Mouse (Mus musculus): ENCODE data around the gene Spns1. TPM values are rescaled to one million over a fixed set of nuclear protein-coding genes. Genes with fewer than 3 reads are reported as not detected.
A peak's percentile ranks its signal among the peaks of the same experiment; 100 is the strongest.
"Not testable (repeated sequence)": the region's sequence is repeated elsewhere in the genome, so short reads cannot be mapped to it uniquely, and the experiment has no call there.

Spns1 gene
- 10 to 100 TPM; 22.9 to 23.3 TPM for total RNA-seq (2021)
- long read RNA-seq, experiment 1, transcript Spns1-201 (12 exons, 2,219 nt), result major isoform, 21 of 44 reads
- long read RNA-seq, experiment 1, partial matches to known transcripts, result 9 of 44 reads
- long read RNA-seq, experiment 1, other reads (novel, unspliced or antisense), result 14 of 44 reads
- long read RNA-seq, experiment 2, transcript Spns1-201 (12 exons, 2,219 nt), result major isoform, 44 of 73 reads
- long read RNA-seq, experiment 2, partial matches to known transcripts, result 6 of 73 reads
- long read RNA-seq, experiment 2, other reads (novel, unspliced or antisense), result 23 of 73 reads

DNA sequence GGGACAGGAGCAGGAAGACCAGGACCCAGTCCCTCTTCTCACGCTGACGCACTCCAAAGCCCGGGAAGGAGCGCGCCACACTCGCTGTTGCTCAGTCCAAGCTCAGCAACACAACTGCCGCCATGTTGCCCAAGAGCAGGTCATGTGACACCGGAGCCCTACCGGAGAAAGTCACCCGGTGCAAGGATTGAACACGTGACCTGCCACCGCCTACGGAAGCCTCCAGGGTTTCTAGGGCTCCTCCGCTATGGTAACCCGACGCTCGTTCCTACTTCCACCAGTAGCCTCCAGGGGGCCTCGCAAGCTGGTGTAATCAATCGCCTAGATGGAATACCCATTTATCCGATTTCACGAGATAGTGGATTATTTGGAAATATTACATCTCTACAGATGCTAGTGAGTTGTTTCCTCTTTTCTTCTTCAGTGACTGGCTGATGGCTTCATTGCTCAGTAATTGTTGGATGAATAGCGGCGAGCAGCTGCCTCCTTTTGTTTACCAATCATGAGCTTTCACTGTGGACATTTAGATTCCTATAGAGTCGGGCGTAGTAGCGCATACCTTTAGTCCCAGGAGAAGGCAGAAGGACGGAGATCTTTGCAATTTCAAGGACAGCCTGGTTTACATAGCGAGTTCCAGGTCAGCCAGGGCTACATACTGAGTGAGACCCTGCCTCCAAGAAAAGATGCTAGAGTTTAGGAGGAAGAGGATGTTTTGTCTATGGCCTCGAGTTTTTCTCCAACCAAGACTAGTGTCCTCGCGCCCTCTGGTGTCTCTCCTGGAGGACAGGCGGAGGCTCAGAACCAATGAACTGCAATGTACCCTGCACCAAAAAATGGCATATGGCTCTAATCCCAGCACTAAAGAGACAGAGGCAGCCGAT is at the start of gene Spns1:
TSS of gene Spns1 (minus strand) at position 173 of the 881 bp plus-strand sequence.
- DNase-seq, result peak; percentile 92

DNA sequence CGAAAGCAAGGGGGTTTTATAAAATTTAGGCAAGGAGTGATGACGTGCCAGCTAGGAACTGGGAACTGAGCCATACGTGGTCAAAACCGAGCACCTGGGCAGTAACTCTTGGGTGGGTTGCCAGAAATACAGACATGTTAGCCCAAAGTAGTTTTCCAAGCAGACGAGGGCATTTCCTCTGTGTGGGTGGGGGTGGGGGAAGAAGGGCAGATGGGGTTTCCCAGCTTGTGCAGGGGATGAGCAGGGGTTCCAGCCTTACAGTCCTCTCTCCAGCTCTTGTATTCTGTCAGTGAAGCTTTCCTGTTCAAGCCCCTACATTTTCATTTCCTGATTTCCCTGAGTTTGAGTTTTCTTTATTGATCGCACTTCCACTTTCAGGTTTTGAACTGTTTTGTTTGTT is 46.9 kb upstream of the Spns1 start:
- no peak for DNase-seq

DNA sequence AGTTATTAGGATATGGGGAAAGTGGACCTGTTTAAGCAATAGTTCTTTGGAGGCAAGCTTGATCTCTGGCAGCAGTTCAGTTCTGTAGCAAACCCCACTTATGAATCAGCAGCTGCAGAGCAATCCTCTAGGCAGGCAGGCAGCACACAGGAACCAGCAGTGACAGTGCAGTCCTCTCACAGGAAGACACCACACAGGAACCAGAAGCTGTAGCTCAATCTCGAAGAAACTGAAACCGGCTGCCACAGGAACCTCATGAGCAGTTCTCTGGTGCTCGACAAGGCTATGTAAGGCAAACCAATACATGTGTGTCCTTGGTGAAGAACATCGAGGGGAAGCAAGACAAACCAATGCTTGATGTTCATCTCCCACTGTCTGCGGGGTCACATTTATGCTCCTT is 44.5 kb upstream of the Spns1 start:
- no peak for DNase-seq

DNA sequence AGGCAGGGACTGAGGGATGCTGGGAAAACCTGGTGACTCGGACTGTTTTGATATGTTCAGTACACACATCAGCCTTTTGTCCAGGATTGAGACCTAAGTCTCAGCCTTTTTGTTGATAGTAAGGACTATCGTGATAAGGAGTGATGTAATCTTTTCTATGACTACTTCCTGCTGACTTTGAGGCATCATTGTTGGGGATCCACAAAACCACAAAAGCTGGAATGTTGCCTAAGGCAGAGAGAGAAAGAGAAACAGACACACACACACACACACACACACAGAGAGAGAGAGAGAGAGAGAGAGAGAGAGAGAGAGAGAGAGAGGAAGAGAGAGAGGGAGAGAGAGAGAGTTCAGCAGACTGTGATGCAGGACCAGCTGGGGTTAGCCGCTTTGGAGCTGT is 41.2 kb upstream of the Spns1 start:
- DNase-seq, result no peak

DNA sequence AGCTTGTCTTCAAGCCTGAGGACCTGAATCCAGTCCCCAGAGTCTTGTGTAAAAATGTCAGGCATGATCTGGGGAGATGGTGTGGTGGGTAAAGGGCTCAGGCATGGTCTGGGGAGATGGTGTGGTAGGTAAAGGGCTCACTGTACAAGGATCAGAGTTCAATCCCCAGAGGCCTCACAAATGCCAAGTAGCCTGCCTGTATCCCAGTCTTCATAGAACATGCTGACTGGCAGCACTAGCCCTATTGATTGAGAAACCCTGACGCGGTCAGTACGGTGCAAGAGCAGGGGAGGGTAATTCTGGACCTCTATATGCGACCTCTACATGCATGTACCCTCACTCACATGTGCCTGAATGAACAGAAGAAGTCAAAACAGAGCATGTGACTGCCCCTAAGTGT is 40.4 kb upstream of the Spns1 start:
- DNase-seq, result no peak

DNA sequence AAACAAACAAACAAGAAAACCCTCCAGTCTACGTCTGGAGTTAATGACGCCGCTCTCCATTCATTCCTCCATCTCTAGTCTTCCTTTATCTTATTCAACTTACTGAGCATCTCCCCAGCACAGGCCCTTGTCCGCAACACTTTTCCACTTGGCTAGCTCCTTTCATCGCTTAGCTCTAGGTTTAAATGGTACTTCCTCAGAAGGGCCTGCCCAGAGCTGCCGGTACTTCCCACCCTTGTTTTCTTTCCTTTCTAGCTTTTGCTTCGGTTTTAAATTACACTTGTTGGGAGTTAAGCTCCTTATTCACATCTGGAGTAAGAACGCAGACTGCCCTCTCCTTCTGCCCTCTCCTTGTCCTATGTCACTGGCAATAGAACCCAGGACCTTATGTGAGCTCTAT is 39.8 kb upstream of the Spns1 start:
- no peak for DNase-seq

DNA sequence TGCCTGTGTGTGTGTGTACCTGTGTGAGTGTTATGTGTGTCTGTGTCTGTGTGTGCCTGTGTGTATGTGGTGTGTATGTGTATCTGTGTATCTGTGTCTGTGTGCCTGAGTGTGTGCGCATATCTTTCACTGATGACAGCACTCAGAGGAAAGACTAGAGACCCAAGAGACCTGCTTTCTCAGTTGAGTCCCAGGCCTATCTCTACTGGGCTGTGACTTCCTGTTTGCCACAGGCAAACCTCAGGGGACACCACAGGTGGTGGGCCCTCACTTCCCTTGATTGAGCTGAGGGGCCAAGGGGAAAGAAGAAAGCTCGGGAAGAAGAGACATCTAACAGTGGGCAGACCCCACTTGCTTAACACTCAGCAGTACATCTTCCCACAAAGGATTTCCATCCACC is 39.4 kb upstream of the Spns1 start:
- DNase-seq, result no peak

DNA sequence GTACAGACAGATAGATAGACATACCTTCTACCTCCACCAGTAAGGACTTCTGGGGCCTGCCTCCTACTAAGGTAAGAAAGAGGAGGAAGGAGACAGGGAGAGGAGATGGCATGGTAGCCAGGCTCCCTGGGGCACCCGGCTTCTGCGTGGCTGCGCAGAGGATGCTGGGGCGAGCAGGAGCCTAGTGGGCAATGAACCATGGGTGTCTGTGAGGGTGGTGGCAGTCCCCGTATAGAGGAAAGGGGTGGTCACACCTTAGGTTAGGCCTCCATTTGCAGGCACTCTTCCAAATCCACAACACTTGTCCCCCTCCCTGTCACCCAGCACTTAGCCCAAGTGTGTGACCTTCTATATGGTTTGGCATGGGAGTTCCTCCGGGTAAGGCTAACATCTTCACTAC is 37.5 kb upstream of the Spns1 start, which contains the start of gene Cd19:
TSS of gene Cd19 (minus strand) at position 165 of the 400 bp plus-strand sequence.
- no peak for DNase-seq

DNA sequence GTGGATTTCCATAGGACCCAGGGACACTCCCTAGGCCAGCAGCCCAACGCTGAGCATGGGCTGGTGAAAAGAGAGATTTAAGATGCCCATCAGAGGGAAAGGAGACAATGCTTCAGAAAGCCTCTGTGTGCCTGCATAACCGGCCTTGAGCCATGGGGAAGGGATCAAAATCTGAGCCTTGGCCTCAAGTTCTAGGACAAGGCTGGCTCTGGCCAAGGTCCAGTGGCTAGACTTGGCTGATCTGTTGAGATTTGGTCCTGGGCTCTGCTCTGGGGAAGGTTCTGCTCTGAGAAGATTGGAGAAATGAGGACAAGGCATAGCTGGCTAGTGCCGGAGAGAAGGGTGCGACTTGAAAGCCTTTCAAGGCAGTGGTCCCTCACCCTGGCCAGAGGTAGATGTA is 33.8 kb upstream of the Spns1 start:
- DNase-seq, result no peak

DNA sequence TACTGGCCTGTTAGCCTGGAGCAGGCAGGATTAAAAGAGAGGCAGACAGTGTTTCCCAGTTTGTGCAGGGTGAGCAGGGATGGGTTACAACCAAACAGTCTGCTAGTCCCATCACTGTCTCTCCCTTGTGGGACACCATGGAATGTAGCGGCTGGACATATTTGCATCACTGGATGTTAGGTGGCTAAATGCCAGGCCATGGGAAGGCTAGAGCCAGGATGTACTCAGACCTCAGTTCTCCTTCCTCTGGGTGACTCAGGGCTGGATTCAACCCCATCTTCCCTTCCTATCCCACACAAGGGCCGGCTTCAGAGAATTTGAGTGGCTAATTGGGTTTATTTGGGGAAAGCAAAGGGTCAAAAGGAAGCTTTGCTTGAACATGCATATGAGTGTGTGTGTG is 31.4 kb upstream of the Spns1 start:
- DNase-seq, result no peak

DNA sequence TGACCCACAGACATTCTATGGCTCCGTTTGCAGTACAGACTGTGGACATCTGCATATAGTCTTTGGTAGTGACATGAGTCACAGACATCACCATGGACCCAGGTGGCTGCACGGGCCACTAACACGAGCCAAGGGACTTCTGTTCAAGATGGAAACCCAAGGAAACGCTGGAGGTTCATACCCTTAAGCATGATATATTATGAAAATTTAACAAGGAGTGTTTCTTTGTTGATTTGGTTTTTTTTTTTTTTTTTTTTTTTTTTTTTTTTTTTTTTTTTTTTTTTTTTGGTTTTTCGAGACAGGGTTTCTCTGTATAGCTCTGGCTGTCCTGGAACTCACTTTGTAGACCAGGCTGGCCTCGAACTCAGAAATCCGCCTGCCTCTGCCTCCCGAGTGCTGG is 25.3 kb upstream of the Spns1 start:
- DNase-seq, result not testable (repeated sequence)

DNA sequence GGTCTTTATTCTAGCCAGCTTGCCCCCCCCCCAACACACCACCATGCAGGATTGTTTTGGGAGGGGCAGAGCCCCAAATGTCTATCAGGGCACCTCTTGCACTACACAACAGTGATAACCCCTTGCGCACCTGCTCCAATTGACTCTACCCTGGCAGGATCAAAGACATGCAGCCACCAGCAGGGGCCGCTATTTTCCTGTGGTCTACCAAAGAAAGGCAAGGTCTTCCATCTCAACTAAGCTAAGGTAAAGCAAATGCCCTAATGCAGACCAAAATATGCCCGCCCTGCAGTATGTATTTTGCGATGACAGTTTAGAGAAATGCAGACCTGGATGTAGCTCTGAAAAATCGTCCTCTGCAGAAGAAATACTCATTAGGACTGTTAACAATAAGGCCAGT is 22.3 kb upstream of the Spns1 start:
- peak; percentile 59 for DNase-seq

DNA sequence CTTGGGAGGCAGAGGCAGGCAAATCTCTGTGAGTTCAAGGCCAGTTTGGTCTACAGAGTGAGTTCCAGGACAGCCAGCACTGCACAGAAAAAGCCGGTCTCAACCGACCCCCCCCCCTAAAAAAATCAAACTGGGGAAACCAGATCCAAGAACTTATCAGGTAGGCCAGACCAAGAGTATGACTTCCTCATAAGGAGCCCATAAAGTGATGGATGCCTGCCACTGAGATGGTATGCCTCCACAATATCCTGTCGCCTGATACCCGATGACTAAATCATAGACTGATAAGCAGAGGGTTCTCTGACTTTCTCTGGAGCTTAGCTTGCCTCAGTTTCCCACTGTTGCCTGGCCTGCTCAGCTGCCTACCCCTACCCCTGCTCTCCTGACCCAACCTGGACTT is 20.6 kb upstream of the Spns1 start:
- no peak for DNase-seq

DNA sequence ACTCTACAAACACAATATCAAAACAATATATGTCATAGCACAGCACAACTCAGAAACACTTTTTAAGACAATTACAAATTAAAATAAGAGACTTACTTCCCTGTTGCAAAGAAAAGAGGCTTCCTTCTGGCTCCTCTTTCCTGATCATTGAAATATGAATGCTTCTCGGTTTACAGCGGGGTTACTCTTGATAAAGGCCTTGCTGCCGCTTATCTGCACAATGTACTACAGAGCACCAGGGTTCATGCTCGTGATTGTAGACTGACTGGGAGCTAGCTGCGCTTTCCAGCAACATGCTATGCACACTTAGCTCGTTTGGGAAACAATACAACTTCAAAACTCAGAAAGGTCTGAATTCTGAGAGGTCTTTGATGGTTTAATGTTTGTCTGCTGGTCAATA is 20.0 kb upstream of the Spns1 start:
- no peak for DNase-seq

DNA sequence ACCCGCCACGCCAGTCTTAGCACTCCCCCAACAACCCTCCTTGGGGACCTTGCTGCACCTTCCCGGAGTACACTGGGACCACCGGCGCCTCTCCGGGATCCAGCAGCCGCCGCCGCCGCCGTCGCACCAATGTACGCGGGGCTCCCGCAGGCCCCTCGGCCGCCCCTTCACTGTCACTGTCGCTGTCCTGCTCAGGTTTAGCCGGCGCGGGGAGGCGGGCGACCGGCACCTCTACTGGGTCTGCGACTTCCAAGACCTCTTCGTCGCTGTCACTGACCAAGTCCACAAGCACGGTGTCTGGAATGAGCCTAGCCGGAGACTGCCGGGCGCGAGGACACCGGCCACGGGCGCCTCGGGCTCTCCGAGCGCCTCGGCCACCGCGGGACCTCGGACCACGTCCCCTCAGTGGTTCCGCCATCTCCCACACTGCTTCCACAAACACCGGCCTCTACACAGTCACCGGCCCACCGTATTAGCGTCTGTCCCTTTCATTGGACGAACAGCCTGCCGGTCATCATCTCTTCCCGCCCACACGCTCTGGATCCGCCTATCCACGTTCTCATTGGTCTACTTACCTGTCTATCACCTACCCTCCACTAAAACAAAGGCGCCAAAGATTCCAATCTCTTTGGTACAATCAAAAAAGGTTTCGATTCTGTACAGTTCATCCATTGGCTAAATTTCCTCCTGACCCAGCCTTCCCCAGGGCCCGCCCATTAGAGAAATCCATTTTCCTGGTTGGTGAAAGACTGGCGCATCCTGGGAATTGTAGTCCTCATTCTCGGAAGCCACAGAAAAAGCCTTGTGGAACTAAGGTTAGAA is 19.3 kb upstream of the Spns1 start, which contains the start of gene Nfatc2ip:
TSS of gene Nfatc2ip (minus strand) at position 440 of the 822 bp plus-strand sequence.
- DNase-seq, result peak; percentile 93

DNA sequence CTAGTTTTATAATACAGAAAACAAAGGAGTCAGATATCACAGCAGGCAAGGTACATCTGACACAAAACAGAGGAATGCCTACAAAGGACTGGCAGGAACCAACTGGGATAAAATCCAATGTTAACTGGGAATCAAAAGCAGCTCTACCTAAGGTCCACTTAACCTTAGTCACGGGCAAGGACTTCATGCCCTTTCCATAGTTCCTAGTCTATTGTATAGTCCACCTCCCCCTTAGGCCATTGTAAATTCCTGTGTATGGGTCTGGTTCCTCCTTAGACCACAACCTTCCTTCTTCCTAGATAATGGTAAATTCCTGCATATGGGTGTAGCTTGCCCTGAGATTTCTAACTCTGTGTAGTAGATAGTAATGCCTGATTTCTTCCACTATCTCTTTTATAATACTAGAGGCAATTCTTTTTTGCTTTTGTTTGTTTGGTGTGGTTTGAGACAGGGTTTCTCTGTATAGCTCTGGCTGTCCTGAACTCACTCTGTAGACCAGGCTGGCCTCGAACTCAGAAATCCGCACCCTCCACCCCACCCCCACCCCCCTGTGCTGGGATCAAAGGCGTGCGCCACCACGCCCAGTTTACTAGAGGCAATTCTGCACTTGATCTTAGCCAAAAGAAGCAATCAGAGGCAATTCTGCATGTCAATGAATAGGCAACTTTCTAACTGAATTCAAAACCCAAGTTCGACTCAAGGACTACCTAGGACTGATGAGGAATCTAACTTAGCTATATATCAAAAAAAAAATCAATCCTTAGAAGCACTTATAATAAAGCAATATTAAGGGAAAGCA is 15.0 kb upstream of the Spns1 start:
- not testable (repeated sequence) for DNase-seq

DNA sequence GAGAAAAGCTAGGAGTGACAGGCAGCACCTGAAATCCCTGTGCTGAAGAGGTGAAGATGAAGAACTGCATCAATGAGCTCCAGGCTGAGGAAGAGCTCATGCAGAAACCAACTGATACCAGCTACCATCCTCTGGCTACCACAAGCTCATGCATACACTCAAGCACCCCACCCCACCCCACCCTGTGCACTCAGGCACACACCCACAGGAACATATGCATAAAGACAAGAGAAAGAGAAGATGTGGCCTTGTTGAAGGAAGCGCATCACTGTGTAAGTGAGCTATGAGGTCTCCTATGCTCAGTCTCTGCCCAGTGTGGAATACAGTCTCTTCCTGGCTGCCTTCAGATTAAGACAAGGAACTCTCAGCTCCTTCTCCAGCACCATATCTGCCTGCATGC is 10.9 kb upstream of the Spns1 start:
- DNase-seq, result no peak

DNA sequence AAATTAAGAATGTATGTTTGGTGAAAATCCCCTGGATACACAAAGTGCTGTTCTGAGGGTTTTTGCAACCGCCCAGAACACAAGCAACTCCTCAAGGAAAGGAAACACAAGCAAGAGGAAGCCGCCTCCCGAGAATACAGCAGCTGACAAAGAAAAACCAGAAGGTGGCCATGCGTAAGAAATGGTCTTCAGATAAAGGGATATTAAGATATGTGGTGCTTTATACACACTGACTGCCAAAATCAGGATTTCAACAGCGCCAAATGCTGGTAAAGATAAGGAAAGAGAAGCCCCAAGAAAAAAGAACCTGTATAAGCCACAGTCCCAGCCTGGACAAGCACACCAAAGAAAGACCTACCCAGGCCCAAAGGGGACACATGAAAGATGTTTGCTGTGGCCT is 6.3 kb upstream of the Spns1 start:
- no peak for DNase-seq

DNA sequence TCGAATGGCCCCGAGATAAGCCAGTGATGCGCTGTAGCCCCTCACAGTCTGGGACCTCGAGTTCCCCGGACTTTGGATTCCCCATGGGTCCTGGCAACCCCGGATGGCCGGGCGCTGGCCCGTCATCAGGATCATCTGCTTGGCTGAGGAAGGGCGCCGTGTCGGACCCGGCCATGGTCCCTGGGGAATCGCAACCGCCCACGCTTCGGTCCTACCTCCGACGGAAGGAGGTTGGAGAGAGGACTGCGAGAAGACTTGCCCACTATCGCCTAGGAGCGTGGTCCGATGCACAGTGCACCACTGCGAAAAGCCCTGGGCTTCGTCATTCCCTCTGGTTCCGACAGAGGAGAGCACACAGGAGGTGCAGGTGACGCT is 360 bp downstream of the Spns1 start:
- DNase-seq, result no peak

DNA sequence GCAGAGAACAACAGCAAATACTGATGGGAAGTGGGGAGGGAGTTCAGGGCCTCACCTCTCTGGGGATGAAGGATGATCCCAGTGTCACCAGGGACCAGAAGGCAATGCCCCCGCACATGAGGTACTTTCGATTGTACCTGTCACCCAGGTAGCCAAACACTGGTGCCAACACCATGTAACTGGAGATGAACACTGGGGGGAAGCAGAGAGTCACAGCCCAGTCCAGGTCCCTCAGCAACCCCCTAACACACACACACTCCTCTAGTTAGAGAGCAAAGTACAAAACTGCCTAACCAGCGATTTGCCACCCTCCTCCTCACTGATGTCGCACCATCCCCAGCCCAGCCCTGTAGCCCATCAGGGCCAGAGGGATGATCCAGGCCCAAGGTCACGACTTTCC is 2.2 kb downstream of the Spns1 start:
- DNase-seq, result no peak

DNA sequence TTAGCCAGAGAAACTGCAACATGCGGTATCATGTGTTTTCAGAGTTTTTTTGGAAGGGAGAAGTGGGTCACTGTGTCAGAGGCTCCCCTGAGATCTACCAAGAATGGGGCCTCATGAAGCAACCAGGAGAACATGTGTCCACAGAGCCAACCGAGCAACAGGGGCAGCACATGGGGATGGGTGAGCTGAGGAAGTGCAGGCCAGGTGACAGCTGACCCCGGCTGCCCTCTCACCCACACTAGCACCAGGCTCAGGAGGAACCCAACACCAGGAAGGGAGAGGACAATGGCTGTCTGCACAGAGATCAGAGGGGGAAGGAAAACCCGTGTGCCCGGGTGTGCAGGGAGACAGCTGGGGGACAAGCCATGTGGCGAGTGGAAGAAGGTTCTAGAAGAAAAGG is 2.7 kb downstream of the Spns1 start:
- no peak for DNase-seq

DNA sequence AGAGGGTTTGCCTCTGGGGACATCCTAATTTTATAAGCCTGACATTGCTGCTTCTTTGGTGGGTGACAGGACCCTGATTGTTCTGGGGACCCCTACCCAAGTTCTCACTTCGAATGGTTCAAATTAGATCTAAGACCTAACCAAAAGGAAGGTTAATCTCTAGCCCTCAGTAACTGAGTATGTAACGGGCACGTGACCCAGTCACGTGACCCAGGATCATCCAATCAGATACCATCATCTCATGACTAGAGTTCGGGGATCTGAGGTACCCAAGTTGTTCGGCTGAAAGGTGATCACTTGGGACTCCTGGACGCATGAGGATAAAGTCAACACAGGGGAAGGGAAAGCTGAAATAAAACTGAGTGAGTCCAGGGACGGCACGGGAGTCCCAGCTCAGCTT is 4.2 kb downstream of the Spns1 start:
- no peak for DNase-seq

Data from gastrocnemius, postnatal 25 days (tissue).